Mouse (Mus musculus) ES-Bruce4 (cell line): Measurements from ENCODE around the gene Grm1.

Experiments
- CTCF ChIP-seq: IDR thresholded peaks from one replicate; pipeline ENCODE4 v1.8.1; 2011; ENCODE audit warnings: low read depth, low read length
- EP300 ChIP-seq: IDR thresholded peaks from 2 replicates; pipeline ENCODE4 v1.6.1; 2011; ENCODE audit warnings: low read depth, low read length; ENCODE audit not compliant: insufficient read depth
- POLR2A ChIP-seq: IDR thresholded peaks from one replicate; pipeline ENCODE4 v1.8.1; 2011; ENCODE audit warnings: low read length; ENCODE audit not compliant: insufficient read depth

- TF ChIP-seq CTCF (no peak), POLR2A (no peak), EP300 (no peak)
Measured at GRCm38 (mm10) chr10:10964490-10965150, 117.5 kb downstream of the Grm1 start.
